Mouse (Mus musculus): Measurements from ENCODE around the gene Farp1.

GRCm38 (mm10) chr14:121108439-121109115 is 73.6 kb downstream of the Farp1 start:
- TF ChIP-seq CTCF (IDR thresholded peaks at IDR 0.05; ENCODE audit: low read depth, low read length) (no peak), POLR2A (IDR thresholded peaks at IDR 0.05; ENCODE audit: insufficient read depth, low read length) (no peak)
